Mouse (Mus musculus): ENCODE data around the gene Frs3.

Frs3 gene

GRCm38 (mm10) chr17:47736856-47737255 lies 48.0 kb downstream of the Frs3 start, which contains the start of gene Tfeb:
Gene Tfeb (plus strand): TSS chr17:47737030.
- peak; percentile 87 for DNase-seq (ENCODE audit: low spot score)

GRCm38 (mm10) chr17:47737271-47738065 lies 48.6 kb downstream of the Frs3 start:
- DNase-seq (ENCODE audit: low spot score): peak; percentile 90

GRCm38 (mm10) chr17:47738066-47738878 lies 49.4 kb downstream of the Frs3 start:
- DNase-seq (ENCODE audit: low spot score): peak; percentile 51

GRCm38 (mm10) chr17:47738879-47739798 lies 50.3 kb downstream of the Frs3 start:
- DNase-seq (ENCODE audit: low spot score): no peak

GRCm38 (mm10) chr17:47740186-47740585 lies 51.4 kb downstream of the Frs3 start:
- DNase-seq (ENCODE audit: low spot score): no peak

- no peak for DNase-seq (ENCODE audit: low spot score)
Observed at GRCm38 (mm10) chr17:47742991-47743734, 54.3 kb downstream of the Frs3 start.

GRCm38 (mm10) chr17:47744086-47744485 lies 55.3 kb downstream of the Frs3 start:
- DNase-seq (ENCODE audit: low spot score): no peak

GRCm38 (mm10) chr17:47744746-47745368 lies 56.0 kb downstream of the Frs3 start:
- no peak for DNase-seq (ENCODE audit: low spot score)

GRCm38 (mm10) chr17:47748791-47749553 lies 60.1 kb downstream of the Frs3 start:
- peak; percentile 65 for DNase-seq (ENCODE audit: low spot score)

- no peak for DNase-seq (ENCODE audit: low spot score)
Observed at GRCm38 (mm10) chr17:47749626-47750025, 60.8 kb downstream of the Frs3 start.

GRCm38 (mm10) chr17:47750101-47750500 lies 61.3 kb downstream of the Frs3 start:
- no peak for DNase-seq (ENCODE audit: low spot score)

GRCm38 (mm10) chr17:47751811-47752210 lies 63.0 kb downstream of the Frs3 start:
- no peak for DNase-seq (ENCODE audit: low spot score)

GRCm38 (mm10) chr17:47753130-47753775 lies 64.4 kb downstream of the Frs3 start:
- DNase-seq (ENCODE audit: low spot score): no peak

Data from ovary, adult 18-20 months (tissue).